Mouse (Mus musculus): Measurements from ENCODE around the gene Thrsp. TPM values are rescaled to one million over a fixed set of nuclear protein-coding genes. Genes with fewer than 3 reads are reported as not detected.
"Not testable (repeated sequence)": the region's sequence is repeated elsewhere in the genome, so short reads cannot be mapped to it uniquely, and the experiment has no call there.

Gene Thrsp
- total RNA-seq (2021), result 655 and 670 TPM in 2 replicates
- long read RNA-seq, experiment 1, transcript Thrsp-201 (2 exons, 1,277 nt), result major isoform, 944 of 1,312 reads
- long read RNA-seq, experiment 1, partial matches to known transcripts, result 356 of 1,312 reads
- long read RNA-seq, experiment 1, other reads (novel, unspliced or antisense), result 12 of 1,312 reads
- long read RNA-seq, experiment 2, transcript Thrsp-201 (2 exons, 1,277 nt), result major isoform, 1,119 of 1,613 reads
- long read RNA-seq, experiment 2, partial matches to known transcripts, result 481 of 1,613 reads
- long read RNA-seq, experiment 2, other reads (novel, unspliced or antisense), result 13 of 1,613 reads

- DNase-seq, result peak; percentile 91
These were observed at the start of gene Thrsp for GRCm38 (mm10) chr7:97416906-97417777. Thrsp (minus strand) TSS chr7:97417730.

- no peak for DNase-seq
These were observed 38.0 kb upstream of the Thrsp start for GRCm38 (mm10) chr7:97455577-97455976.

GRCm38 (mm10) chr7:97454795-97455194 is 37.3 kb upstream of the Thrsp start:
- no peak for DNase-seq

- DNase-seq, result peak; percentile 48
These were observed 35.8 kb upstream of the Thrsp start for GRCm38 (mm10) chr7:97453141-97453921.

GRCm38 (mm10) chr7:97452196-97452595 is 34.7 kb upstream of the Thrsp start:
- DNase-seq, result no peak

- DNase-seq, result not testable (repeated sequence)
These were observed 33.5 kb upstream of the Thrsp start, which contains the start of gene Kctd14 for GRCm38 (mm10) chr7:97451023-97451422. Kctd14 (plus strand) TSS chr7:97451323.

GRCm38 (mm10) chr7:97447050-97447531 is 29.6 kb upstream of the Thrsp start:
- peak; percentile 32 for DNase-seq

GRCm38 (mm10) chr7:97446171-97446925 is 28.8 kb upstream of the Thrsp start:
- DNase-seq, result peak; percentile 94

- DNase-seq, result no peak
These were observed 21.5 kb upstream of the Thrsp start for GRCm38 (mm10) chr7:97438986-97439385.

- DNase-seq, result no peak
These were observed 17.0 kb upstream of the Thrsp start for GRCm38 (mm10) chr7:97434517-97434916.

GRCm38 (mm10) chr7:97433517-97433916 is 16.0 kb upstream of the Thrsp start:
- not testable (repeated sequence) for DNase-seq

- peak; percentile 62 for DNase-seq
These were observed 12.2 kb upstream of the Thrsp start for GRCm38 (mm10) chr7:97429705-97430104.

GRCm38 (mm10) chr7:97427778-97428420 is 10.4 kb upstream of the Thrsp start:
- DNase-seq, result peak; percentile 83

GRCm38 (mm10) chr7:97427296-97427695 is 9.8 kb upstream of the Thrsp start:
- DNase-seq, result no peak

- DNase-seq, result peak; percentile 48
These were observed 9.0 kb upstream of the Thrsp start for GRCm38 (mm10) chr7:97426566-97426965.

- peak; percentile 96 for DNase-seq
These were observed 7.2 kb upstream of the Thrsp start for GRCm38 (mm10) chr7:97424621-97425245.

GRCm38 (mm10) chr7:97423754-97424153 is 6.2 kb upstream of the Thrsp start:
- DNase-seq, result no peak

GRCm38 (mm10) chr7:97420958-97421651 is 3.6 kb upstream of the Thrsp start:
- peak; percentile 86 for DNase-seq

GRCm38 (mm10) chr7:97420406-97420805 is 2.9 kb upstream of the Thrsp start:
- peak; percentile 69 for DNase-seq

- DNase-seq, result no peak
These were observed 1.6 kb upstream of the Thrsp start for GRCm38 (mm10) chr7:97419163-97419562.
